In genomic region chrX:93825787-93826186, GRCm38 (mm10) we compare ENCODE assay signal across 26 mouse cellular contexts. TPM values are rescaled to one million over a fixed set of nuclear protein-coding genes. Genes with fewer than 3 reads are reported as not detected.
DNase-seq lines count a peak whose midpoint lies in the region; ATAC-seq lines count a peak whose summit lies in the region.
"Had no signal": no experiment of that assay in that cellular context is flagged by ENCODE, and none has a peak within 500 bp of the region (broad histone marks: within the 10 kb centered on the region; RNA-seq: fewer than 3 reads in every experiment).

No protein-coding gene starts in this region.

- no peak overlapping the region for H3K9ac ChIP-seq in heart, embryonic 14.5 days (ENCODE audit: low read length)
- H3K9ac ChIP-seq in midbrain, embryonic 14.5 days (replicated peaks; ENCODE audit: low read length): no peak overlapping the region
- H3K9ac ChIP-seq: embryonic facial prominence, embryonic 15.5 days; forebrain, postnatal 0 days; liver, postnatal 0 days; midbrain, embryonic 12.5 days; neural tube, embryonic 12.5 days had no signal

- H3K9me3 ChIP-seq in heart, embryonic 14.5 days (ENCODE audit: control insufficient read depth, low read length): no peaks in the 10 kb centered on the region
- H3K9me3 ChIP-seq in midbrain, embryonic 14.5 days (ENCODE audit: control insufficient read depth, low read length): no peaks in the 10 kb centered on the region
- H3K9me3 ChIP-seq: embryonic facial prominence, embryonic 15.5 days; forebrain, embryonic 10.5 days; hindbrain, embryonic 10.5 days; limb, embryonic 10.5 days; midbrain, embryonic 12.5 days; neural tube, embryonic 12.5 days had no signal

- no peaks in the 10 kb centered on the region; a peak in 1 of 4 replicates for H3K4me1 ChIP-seq in heart, embryonic 14.5 days (ENCODE audit: control insufficient read depth in 2 of 2, insufficient read depth in 2 of 2, low read length in 2 of 2)
- H3K4me1 ChIP-seq in midbrain, embryonic 14.5 days (ENCODE audit: control insufficient read depth, insufficient read depth, low read length): no peaks in the 10 kb centered on the region
- H3K4me1 ChIP-seq: embryonic facial prominence, embryonic 15.5 days; hindbrain, embryonic 10.5 days; neural tube, embryonic 12.5 days had no signal

- H3K27ac ChIP-seq in heart, embryonic 14.5 days (replicated peaks in 1 of 2; ENCODE audit: control insufficient read depth in 1 of 2, insufficient read depth in 1 of 2, low read depth in 2 of 2, low read length in 2 of 2): peak overlapping the region; percentile 3 to 37; a peak in 1 of 4 replicates
- H3K27ac ChIP-seq in midbrain, embryonic 14.5 days (replicated peaks; ENCODE audit: low read depth, low read length): no peak overlapping the region
- H3K27ac ChIP-seq: embryonic facial prominence, embryonic 15.5 days; forebrain, embryonic 10.5 days; hindbrain, embryonic 10.5 days; left cerebral cortex, adult 2 months; limb, embryonic 10.5 days; midbrain, embryonic 12.5 days; neural tube, embryonic 12.5 days; stomach, postnatal 0 days had no signal

- no peaks in the 10 kb centered on the region for H3K36me3 ChIP-seq in heart, embryonic 14.5 days (ENCODE audit: control insufficient read depth, insufficient read depth, low read length)
- H3K36me3 ChIP-seq in midbrain, embryonic 14.5 days (ENCODE audit: control insufficient read depth, insufficient read depth, low read length): no peaks in the 10 kb centered on the region
- H3K36me3 ChIP-seq: embryonic facial prominence, embryonic 15.5 days; forebrain, embryonic 10.5 days; hindbrain, embryonic 10.5 days; limb, embryonic 10.5 days; midbrain, embryonic 12.5 days; neural tube, embryonic 12.5 days had no signal

- H3K4me2 ChIP-seq in heart, embryonic 14.5 days (ENCODE audit: low read length): no peak overlapping the region
- H3K4me2 ChIP-seq in midbrain, embryonic 14.5 days (ENCODE audit: low read length): no peak overlapping the region
- H3K4me2 ChIP-seq: embryonic facial prominence, embryonic 15.5 days; midbrain, embryonic 12.5 days; neural tube, embryonic 12.5 days had no signal

- DNase-seq in adrenal gland, adult 2 months: peak; percentile 18
- DNase-seq in adrenal gland, adult 8-10 months: no peak
- DNase-seq in heart, adult 8-10 months (ENCODE audit: low spot score): no peak
- DNase-seq in 3T3-L1 (ENCODE audit: low read depth, low spot score): peak; percentile 79
- DNase-seq in adrenal gland, postnatal 36 days: peak; percentile 8 to 40
- DNase-seq in midbrain, embryonic 14.5 days: no peak
- DNase-seq in adipocyte (ENCODE audit: low spot score): no peak
- DNase-seq: B cell, adult 2 months; cerebellum, adult 18-20 months; cerebellum, postnatal 25 days; forebrain, postnatal 0 days; gastrocnemius, postnatal 36 days; kidney, adult 11 months; kidney, postnatal 36 days; liver, postnatal 0 days; right cerebral cortex, postnatal 4 days had no signal

- no peak overlapping the region for H3K4me3 ChIP-seq in heart, embryonic 14.5 days (ENCODE audit: control insufficient read depth in 1 of 2, insufficient read depth in 1 of 2, low read depth in 1 of 2, low read length in 2 of 2)
- H3K4me3 ChIP-seq in midbrain, embryonic 14.5 days (replicated peaks; ENCODE audit: low read depth, low read length): no peak overlapping the region
- H3K4me3 ChIP-seq: embryonic facial prominence, embryonic 15.5 days; forebrain, embryonic 10.5 days; hindbrain, embryonic 10.5 days; left cerebral cortex, adult 2 months; limb, embryonic 10.5 days; midbrain, embryonic 12.5 days; neural tube, embryonic 12.5 days had no signal

- H3K27me3 ChIP-seq in heart, embryonic 14.5 days (ENCODE audit: control insufficient read depth, insufficient read depth, low read length): no peaks in the 10 kb centered on the region
- H3K27me3 ChIP-seq in midbrain, embryonic 14.5 days (ENCODE audit: control insufficient read depth, insufficient read depth, low read length): no peaks in the 10 kb centered on the region
- H3K27me3 ChIP-seq: embryonic facial prominence, embryonic 15.5 days; midbrain, embryonic 12.5 days; neural tube, embryonic 12.5 days had no signal

- 38% methylated on average over 2 of the region's 2 CpGs for WGBS in heart, embryonic 14.5 days
- 86% methylated on average over 2 of the region's 2 CpGs for WGBS in midbrain, embryonic 14.5 days

- ATAC-seq in heart, embryonic 14.5 days (ENCODE audit: insufficient number of reproducible peaks, insufficient read depth, low FRiP score, low read depth): no peak
- ATAC-seq in midbrain, embryonic 14.5 days (ENCODE audit: low FRiP score, low TSS enrichment): no peak
- ATAC-seq: activated CD4-positive, CD25-positive, alpha-beta regulatory T cell, adult 4 months; forebrain, postnatal 0 days; liver, postnatal 0 days had no signal

RNA-seq across cellular contexts. Expression of gene Pdk3, which starts 6.2 kb away (rescaled TPM):
- total RNA-seq in adrenal gland, adult 2 months (2021): 10 to 100 TPM; 10.1 to 19.8 TPM
- polyA plus RNA-seq in adrenal gland, adult 2 months (2012; rRNA removed): 9.8 and 10.7 TPM in 2 replicates
- 10 to 100 TPM; 11.7 to 22.6 (median 17.3) TPM for total RNA-seq in adrenal gland, adult 8-10 months (2022)
- polyA plus RNA-seq in heart, embryonic 14.5 days (2014; fragmentation: Nextera tagmentation; extraction: Ambion mirVana): 129 and 137 TPM in 2 replicates
- 1 to 10 TPM; 1.6 to 3.6 (median 2.6) TPM for total RNA-seq in heart, adult 8-10 months (2022)
- 10 to 100 TPM; 13.0 to 19.3 TPM for total RNA-seq in adrenal gland, postnatal 36 days (2021)
- 19.0 and 25.8 TPM in 2 replicates for polyA plus RNA-seq in midbrain, embryonic 14.5 days (2014; fragmentation: Nextera tagmentation; extraction: Ambion mirVana)

Comparison
In these comparisons a context has a peak if more than half of its experiments do, and no peak if none do; other contexts are left out.
1. DNase-seq: peak in adrenal gland, adult 2 months (single experiment), 3T3-L1 (single experiment) and adrenal gland, postnatal 36 days (2 of 2); none in adrenal gland, adult 8-10 months (single experiment), heart, adult 8-10 months (single experiment), midbrain, embryonic 14.5 days (single experiment) and adipocyte (single experiment).